Mouse (Mus musculus) megakaryocyte-erythroid progenitor cell, adult 5-6 weeks (primary cell): ENCODE results near the gene Arhgap45. TPM values are rescaled to one million over a fixed set of nuclear protein-coding genes. Genes with fewer than 3 reads are reported as not detected.

Source experiments
- ATAC-seq: replicated peaks from 2 replicates; pipeline ENCODE4 v1.8.0; 2016; ENCODE audit warnings: mild to moderate bottlenecking, inconsistent platforms; ENCODE audit not compliant: severe bottlenecking, poor library complexity, low FRiP score, low TSS enrichment
- total RNA-seq, 2 experiments: library from RNA; stranded (forward) in 1 of 2; stranded (reverse) in 1 of 2; fragments of 200-1000, 215-1000 nt in 1 of 2; fragments of >200 nt in 1 of 2; fragmentation: Nextera tagmentation in 1 of 2; gene quantifications; 2 replicates each; pipeline ENCODE4 v1.2.3; 2014 to 2017

The Arhgap45 gene
- total RNA-seq, 2 experiments from 2014 or later = 52.8 to 103 TPM

DNA sequence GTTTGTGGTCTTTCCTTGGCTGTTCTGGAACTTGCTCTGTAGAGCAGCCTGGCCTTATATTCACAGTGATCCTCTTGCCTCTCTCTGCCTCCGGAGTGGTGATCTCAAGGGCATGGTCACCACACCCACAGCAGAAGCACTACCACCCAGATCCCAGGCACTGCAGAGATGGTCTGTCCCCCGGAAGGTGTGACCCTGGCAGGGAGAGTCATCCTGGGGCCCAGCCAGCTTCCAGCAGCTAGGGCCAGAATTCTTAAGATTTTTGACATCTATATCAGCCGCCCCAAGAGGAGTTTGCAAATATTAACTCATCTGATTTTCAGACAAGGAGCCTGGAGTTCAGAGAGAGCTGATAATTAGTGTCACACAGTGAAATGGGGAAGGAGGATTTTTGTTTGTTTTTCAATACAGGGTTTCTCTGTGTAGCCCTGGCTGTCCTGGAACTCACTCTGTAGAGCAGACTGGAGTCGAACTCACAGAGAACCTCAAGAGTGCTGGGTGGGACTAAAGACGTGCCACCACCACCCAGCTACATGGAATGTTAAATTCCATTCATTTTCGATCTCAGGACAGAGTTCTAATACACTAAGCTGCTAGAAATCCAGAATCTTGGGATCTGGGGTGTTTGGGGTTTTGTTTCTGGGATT is 30.1 kb upstream of the Arhgap45 start:
- no peak for ATAC-seq

DNA sequence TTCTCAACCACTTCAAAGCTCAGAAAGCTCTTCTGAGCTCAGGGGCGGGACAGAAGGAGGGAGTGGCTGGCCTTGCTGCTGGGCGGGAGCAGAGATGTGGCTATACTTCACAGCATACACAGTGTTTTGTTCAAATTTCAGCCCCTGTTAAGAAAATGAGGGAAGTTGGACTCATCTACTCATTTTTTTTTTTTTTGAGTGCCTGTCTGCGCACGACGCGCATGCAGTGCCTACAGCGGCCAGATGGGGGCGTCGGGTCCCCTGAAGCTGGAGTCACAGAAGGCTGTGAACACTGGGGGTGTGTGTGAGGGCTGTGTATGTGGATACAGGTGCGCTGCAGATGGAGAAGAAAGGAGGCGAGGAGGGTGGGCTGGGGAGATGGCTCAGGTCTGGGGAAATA is 29.5 kb upstream of the Arhgap45 start:
- peak; percentile 11; the same call in 1 of the 2 replicates for ATAC-seq

DNA sequence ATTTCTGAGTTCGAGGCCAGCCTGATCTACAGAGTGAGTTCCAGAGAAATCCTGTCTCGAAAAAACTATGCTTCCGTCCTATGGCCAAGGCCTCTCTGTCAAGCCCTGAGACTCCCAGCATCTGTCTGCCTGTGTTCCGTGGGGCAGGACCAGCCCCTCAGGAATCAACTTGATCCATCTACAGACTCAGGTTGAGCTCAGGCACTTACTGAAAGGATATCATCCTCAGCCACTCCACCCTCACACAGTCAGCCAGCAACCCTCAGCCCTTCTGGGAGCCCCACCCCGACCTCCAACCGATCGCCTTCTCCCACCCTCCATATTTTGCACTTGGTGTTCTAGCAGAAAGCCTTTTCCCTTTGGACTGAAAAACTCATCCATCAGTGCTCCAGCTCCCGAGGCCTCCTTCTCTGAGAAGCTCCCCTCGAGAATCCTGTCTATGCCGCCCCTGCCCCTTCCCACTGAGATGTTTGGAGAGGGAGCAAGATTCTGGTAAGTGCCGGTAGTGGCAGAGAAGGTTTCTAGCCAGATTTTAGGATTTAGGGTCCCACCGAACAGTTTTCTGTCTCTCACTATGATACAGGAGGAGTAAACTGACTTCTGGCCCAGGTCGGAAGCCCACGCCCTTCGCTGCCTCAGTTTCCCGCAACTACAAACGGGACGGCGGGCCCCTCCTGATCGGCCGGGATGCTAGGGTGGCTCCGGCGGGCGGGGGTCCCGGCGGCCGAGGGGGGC is 28.5 kb upstream of the Arhgap45 start:
- ATAC-seq = no peak

DNA sequence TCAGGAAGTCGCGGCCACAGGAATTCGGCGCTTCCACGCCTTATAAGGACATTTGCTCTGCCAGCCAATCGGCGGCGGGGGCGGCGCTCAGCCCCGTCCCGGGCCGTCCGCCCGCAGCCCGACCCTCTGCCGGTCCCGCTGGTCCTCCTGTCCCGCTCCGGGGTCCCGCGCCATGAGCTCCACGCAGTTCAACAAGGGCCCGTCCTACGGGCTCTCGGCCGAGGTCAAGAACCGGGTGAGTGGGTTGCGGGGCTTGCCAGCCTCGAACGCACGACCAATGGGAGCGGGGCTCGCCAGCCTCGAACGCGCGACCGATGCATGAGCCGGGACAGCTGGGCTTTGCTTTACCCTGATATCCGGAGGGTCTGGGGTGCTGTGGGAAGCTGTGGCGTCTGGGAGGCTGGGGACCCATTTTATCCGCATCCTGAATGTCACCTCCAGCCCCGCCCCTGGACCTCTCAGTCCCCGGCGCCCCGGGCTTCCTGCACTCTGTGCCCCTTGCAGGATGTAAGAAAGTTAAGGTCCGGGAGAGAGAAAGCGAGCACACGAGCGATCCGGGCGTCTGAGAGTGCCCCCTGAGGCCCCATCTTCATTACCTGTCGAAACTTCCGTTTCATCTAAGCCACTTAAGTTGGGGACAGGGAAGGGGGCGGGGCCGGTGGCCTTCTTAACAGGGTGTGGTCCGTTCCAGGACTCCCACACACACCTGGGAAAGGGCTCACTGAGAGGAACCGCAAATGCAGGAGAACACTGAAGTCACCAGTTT is 27.8 kb upstream of the Arhgap45 start, which contains the start of gene Cnn2:
Gene Cnn2 (plus strand): TSS at position 79 of the 766 bp plus-strand sequence.
- no peak for ATAC-seq

DNA sequence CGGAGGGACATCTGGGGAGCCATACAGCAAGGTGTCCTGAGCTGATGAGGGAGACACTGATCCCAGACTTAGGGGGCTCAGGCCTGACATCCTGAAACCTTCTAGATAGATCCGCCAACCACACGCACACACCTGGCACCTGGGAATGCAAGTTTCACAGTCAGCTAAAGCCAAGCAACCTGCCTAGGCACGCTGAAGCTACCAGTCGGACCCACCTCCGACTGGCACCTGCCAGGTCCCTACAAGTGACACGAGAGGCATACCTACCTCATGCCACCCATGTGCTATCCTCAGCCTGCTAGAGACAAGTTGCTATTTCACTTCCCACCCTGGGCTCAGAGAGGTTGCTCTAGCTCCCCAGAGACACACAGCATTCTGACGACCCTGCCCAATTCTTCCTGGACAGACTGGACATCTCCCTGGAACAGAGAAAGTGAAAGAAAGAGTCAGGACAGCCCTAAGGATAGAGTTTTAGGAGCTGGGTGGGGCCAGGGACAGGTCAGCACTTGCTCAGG is 27.1 kb upstream of the Arhgap45 start:
- no peak for ATAC-seq

DNA sequence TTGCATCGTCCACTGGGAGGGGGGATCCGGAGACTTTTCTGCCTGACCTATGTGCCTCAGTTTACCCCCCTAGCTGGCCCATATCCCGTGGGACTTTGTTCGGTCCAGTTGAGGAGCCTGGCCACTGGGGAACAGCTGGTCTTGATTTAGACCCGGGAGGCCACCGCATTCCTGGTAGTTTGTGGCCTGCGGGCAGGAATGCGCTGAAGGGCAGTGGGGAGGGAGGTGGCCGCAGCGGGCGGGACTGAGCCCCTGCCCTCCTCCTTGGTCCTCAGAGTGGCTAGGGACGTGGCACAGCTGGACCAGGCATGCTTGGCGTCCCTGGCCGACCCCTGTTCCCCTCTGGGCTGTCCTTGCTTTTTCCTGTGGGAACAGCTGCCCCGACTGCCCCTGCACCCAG is 26.6 kb upstream of the Arhgap45 start:
- no peak for ATAC-seq

DNA sequence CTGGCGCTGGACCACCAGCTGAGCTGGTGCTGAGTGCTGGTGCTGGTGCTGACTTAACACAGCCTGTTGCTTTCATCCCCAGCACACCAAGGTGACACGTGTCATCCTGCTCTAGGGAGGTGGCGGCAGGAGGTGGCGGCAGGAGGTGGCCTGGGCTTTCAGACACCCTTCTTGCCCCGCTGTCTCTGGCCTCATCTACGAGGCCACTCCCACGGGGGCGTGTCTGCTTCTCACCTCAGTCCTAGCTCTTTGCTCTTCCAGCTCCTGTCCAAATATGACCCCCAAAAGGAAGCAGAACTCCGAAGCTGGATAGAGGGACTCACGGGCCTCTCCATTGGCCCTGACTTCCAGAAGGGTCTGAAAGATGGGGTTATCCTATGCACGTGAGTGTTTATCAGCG is 25.4 kb upstream of the Arhgap45 start:
- ATAC-seq = no peak

DNA sequence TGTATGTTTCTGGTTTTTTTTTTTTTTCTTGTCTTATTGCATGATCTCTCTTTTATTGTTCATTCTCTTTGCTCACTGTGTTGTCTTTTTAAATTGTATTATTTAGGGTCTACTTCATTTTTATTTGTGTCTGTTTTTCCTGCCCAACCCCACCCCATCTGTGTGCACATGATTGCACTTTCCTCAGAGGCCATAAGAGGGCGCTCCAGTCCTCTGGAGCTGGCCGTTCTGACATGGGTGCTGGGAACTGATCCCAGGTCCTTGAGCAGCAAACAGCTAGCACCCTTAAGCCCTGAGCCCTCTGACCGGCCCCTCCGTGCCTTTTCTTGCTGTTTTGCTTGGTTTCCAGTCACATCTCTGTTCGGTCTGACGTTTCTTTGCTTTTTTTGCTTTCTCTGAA is 24.9 kb upstream of the Arhgap45 start:
- no peak for ATAC-seq

DNA sequence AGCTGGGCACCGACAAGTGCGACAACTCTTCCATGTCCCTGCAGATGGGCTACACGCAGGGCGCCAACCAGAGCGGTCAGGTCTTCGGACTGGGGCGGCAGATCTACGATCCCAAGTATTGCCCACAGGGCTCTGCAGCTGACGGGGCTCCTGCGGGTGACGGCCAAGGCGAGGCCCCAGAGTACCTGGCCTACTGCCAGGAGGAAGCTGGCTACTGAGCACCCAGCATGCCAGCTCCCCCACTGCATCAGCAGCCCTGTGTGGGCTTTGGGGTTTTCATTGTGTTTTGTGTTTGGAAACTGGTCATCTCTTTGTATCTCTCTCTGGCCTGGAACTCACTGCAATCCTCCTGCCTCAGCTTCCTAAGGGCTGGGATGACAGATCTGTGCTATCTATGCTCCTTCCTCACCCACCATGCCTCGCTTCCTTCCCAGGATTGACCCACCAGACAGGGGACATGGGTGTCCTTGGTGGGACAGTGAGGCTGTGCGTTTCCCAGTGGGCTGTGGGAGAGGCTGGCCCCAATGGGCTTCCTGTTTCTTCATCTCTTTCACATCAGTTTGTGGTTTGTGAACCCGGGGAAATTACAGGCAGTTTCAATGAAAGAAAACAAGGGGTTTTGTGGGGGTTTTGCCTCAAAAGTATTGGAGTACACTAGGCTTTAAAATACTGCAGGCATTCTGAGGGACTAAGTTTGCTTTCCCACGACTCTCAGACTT is 21.9 kb upstream of the Arhgap45 start:
- no peak for ATAC-seq

DNA sequence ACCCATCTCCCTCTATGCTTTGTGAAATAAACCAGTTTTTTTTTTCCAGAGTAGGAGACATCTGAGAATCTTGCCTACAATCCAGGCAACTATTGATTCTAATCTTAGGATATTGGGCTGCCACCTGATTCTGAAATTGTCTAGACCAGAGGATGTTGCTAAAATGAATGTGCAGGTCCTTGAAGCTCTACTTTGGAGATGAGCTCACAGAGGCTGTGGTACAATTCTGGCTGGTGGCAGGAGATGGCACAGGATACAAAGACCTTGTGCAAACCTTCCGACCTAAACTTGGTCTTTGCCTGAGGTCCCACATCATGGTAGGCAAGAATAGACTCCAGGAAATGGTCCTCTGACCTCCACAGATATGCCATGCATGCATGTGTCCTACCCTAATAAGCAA is 20.8 kb upstream of the Arhgap45 start:
- ATAC-seq = no peak

DNA sequence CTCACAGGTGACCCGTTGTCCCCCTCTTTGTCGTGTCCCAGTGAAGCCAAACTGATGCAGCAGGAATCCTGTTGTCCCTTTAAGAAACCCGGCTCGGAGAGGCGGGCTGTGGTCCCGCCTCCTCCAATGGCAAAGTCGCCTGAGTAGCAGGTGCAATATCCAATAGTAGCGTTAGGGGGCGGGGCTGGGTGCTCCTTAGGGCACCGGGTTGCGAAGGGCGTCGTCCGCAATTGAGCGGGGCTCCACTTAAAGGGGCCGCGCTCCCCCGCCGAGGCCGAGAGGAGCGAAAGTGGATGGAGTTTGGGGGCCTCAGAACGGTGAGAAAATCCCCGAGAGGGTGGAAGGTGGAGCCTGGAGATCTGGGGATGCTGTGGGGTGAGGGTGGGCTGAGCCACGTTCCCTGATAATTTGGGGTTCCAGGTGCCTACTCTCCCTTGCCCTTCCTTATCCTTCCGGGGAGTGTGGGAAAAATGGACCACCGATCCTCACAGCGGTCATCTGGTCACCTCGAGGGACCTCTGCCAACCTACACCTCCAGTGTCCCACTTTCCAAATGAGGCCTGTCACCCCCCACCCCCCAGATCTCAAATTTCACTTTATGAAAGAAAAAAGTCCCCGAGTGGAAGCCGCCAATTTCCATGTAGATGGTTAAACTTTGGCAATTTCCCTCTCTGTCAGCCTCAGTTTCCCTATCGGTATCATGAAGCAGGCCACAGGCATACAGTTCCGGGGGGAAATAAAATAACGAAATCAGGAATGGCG is 20.0 kb upstream of the Arhgap45 start, which contains the start of gene Abca7:
Gene Abca7 (plus strand): TSS at position 223 of the 762 bp plus-strand sequence.
- ATAC-seq = peak; percentile 78

DNA sequence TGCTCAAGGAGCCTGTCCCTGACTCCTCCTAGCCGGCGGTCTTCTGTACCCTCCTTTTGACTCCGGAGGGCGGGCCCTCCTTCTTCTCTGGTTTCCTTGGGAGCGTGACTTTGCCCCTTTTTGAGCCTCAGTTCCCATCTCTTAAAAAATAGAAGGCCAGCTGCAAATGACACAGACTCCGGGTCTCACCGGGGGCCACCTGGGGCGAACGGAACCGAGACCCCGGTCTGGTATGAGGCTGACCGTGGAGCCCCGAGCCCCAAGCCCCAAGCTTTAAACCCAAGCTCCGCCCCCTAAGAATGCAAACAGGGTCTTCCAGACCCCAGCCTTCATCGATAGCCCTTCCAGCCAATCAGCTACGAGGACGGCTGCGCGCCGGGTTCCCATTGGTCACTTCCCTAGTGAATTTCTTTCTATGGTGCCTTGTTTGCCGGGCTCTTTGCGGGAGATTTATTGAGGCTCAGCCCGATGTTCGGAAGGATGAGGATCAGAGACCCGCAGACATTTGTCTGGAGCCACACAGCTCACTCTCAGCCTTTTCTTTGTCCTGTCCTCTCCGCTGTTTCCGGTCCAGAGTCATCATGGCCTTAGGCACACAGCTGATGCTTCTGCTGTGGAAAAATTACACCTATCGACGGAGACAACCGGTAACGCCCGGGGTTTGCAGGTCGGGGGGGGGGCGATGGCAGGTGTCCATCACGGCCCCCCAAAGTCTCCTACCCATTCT is 19.3 kb upstream of the Arhgap45 start:
- ATAC-seq = peak; percentile 49

DNA sequence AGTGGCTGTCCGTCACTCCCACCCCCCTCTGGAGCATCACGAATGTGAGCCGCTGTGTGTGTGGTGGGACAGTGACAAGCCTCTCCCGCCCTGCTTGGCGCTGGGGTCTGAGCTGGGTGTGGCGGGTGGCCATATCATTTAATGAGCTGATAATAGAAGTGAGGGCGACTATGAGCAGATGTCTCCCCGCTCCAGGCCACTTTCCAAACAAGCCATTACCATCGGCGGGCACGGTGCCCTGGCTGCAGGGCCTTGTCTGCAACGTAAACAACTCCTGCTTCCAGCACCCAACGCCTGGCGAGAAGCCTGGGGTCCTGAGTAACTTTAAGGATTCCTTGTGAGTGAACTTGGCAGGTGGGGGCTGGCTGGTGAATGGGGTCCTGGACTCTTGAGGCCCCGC is 18.6 kb upstream of the Arhgap45 start:
- ATAC-seq = peak; percentile 39

DNA sequence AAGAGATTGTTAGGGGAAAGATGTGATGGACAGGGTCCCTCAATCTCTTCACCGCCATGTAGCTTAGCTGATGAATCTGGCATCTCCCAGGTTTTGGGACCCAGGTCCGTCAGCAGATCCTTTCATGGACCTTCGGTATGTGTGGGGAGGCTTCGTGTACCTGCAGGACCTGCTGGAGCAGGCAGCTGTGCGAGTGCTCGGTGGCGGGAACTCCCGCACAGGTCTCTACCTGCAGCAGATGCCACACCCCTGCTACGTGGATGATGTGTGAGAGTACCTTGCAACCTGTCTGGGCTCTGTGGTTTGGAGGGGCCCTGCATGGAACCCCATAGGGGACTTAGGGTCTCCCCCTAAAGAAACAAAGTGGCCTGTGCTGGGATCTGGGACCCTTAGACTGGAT is 14.5 kb upstream of the Arhgap45 start:
- ATAC-seq = no peak

DNA sequence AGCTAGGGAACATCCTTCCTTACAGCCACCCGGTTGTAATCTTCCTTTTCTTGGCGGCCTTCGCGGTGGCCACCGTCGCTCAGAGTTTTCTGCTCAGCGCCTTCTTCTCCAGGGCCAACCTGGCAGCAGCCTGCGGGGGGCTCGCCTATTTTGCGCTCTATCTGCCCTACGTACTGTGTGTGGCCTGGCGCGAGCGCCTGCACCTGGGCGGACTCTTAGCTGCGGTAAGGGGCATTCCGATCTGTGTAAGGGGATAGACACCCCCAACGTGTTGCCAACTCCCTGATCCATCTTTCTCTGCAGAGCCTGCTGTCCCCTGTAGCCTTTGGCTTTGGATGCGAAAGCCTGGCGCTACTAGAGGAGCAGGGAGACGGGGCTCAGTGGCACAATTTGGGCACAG is 13.6 kb upstream of the Arhgap45 start:
- ATAC-seq = no peak

DNA sequence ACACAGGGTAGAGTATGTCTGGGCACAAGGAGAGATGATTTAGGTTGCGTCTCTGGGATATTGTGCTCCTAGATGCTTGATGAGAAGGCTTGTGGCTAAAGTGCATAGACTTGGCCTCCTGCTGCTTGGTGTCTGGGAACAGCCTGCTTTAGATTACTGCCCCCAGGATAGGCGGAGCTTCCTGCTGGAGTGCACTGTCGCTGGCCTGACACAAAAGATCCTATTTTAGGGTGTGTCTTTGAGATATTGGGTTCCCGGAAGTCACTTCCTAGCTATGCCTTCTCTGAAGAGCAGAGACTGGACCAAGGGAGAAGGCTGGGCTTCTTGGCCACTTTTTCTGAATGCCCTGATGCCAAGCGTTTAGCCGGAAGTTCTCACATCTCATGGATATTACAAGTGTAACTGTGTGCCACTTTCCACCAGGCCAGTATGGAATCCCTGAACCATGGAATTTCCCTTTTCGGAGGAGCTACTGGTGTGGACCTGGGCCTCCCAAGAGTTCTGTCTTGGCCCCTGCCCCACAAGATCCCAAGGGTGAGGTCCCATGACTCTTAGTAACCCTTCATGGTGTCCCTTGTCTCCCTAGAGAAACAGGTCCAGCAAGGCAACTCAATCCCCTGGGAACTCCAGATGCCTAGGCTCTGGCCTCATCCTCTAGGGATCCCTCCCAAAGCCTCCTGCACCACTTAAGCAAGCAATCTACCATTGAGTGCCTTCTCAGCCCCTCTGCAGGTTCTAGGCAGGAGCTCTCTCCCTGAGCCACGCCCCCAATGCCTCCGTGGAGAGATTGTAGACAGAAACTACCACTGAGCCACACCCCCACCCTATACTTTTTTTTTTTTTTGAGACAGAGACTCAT is 12.8 kb upstream of the Arhgap45 start:
- peak; percentile 64 for ATAC-seq

DNA sequence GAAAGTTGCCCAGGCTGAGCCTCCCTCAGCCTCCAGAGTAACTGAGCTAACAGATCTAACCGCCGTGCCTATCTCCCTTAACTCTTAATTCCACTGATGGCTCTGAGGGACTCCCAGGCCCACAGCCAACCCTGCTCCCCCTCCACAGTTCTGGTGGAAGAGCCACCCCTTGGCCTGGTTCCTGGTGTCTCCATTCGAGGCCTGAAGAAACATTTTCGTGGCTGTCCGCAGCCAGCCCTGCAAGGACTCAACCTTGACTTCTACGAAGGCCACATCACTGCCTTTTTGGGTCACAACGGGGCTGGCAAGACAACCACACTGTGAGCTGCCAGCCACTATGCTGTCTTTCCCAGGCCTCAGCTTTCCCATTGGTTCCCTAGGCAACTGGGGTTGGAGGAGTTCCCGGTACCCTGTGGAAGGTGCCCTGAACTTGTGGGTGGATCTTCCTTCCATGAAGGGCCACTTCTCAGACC is 12.2 kb upstream of the Arhgap45 start:
- ATAC-seq = no peak; the same call in 1 of the 2 replicates
